Mouse (Mus musculus): ENCODE measurements around the gene Wdr6.

Wdr6 gene

DNA sequence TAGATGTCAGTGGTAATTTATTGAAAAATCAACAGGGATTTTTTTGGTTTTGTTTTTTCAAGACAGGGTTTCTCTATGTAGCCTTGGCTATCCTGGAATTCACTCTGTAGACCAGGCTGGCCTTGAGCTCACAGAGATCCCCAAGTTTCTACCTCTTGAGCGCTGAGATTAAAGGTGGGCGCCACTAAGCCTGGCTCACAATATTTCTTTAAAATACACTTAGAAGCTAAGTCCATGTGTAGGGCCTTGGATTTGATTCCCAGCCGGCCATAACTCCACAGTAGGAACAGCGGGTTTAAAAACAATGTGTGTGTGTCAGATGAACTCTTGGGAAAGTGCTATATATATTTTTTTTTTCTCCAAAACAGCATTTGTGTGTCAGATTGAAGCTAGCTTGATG is 55.2 kb downstream of the Wdr6 start:
- DNase-seq: no peak

All from embryo, embryonic 11 days (tissue).